Mouse (Mus musculus): Measurements from ENCODE around the gene Nudcd3. TPM values are rescaled to one million over a fixed set of nuclear protein-coding genes. Genes with fewer than 3 reads are reported as not detected.
"Not testable (repeated sequence)": the region's sequence is repeated elsewhere in the genome, so short reads cannot be mapped to it uniquely, and the experiment has no call there.

Gene Nudcd3
- polyA plus RNA-seq, 3 experiments from 2014 or later = 26.7 to 38.8 (median 38.5) TPM

DNA sequence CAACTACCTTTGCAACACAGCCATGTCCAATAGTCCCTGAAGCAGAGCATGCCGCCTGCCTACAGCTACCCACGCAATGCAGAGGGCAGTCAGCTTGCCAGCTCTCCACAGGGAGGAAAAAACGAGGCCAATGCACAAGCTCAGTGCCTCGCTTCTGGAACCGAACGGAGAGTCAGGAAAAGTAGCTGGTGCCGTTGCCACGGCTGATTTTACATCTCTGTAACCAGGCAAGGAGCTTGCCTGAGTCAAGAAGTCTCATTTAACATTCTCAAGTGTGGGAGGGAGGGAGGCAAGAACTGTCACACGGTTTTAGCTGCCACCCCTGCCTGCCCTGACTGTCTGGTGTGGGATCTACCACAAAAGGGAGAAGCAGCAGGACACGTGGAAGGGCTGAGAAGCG lies 79.6 kb downstream of the Nudcd3 start:
- ATAC-seq = no peak

DNA sequence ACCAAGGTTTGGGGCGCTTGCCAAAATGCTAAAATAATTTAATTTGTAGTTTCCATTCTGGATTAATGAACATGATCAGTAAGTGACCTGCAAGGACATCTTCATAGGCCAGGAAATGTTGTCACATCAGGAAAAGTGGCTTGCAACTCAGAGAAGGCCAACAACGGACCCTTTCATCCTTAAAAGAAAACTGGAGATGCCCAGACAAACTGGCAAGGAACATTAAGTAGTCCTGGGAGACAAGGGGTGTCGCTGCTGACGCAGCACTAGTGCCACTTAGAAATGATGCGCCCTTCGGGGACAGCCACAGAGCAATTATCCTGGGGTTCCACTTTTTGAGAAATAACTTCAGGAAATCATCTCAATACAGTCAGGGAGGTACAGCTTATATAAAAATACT lies 80.2 kb downstream of the Nudcd3 start:
- no peak for ATAC-seq

DNA sequence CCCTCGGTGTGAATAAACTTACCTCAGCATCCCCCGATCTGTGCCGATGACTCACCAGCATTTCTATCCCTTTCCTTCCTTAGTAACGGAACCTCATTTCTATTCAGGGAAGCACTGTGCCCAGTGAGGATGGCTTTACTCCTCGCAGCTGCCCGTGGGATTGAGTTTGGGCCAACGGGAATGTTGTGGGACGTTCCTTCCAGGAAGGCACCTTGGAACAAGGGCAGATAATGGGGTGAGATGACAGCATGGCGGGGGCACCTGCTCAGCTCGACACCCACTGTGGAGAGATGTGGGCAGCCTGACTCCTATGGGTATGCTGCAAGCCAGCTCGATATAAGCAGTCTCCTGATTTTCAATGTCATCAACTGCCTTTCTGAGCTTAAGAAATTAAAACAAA lies 80.9 kb downstream of the Nudcd3 start:
- no peak for ATAC-seq

GRCm38 (mm10) chr11:6117956-6118355 lies 82.3 kb downstream of the Nudcd3 start:
- ATAC-seq = no peak

DNA sequence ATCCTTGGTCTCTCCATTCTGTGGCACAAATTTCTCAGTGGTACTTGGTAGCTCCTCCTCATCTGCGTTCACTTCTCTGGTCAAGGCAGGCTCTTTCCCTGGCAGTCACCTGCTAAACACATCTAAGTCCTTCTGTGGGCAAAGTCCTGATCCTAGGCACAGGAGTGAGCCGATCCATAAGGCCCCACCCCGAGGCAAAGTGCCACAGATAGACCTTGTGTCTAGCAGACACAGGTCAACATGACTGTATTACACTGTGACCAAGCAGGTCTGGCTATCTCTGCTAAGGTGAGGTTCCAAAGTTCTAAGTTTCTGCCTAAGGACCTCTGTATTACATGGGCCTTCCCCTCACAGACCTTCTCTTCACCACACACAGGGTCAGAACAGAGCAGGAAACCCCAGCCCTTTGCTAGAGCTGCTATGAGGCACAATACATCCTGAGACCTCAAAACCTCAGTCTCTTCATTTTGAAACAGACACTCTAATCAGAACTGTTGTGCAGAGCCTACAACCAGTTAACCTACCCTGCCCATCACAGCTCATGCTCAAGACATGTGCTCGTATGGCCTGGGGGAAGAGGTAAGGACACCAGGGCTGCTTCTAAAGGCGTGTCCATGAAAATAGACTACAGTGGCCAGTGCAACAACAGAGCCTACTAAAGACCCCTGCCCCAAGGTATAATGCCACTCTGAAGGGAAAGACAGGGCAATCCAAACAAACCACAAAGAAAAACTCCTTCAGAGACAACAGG lies 88.3 kb downstream of the Nudcd3 start:
- no peak for ATAC-seq

DNA sequence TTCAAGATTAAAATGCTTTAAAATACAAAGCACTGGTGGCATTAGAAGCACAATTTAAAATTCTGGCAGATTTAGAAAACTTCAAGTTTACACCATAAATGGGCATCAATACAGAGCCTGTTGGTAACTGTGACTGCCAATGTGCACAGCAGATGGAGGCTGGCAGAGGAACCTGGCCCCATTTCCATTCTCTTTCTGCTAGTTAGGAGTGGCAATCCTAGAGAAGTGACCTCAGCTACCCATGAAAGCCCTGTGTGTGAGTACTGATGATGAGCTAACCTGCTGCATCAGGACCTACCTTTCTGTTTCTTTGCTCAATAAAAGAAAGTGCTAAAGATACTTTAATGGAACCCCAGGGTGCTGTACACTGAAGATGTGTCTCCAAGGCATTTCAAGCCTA lies 90.2 kb downstream of the Nudcd3 start:
- no peak for ATAC-seq

- no peak for ATAC-seq
Measured at GRCm38 (mm10) chr11:6108296-6108695, 91.9 kb downstream of the Nudcd3 start.

GRCm38 (mm10) chr11:6107722-6108121 lies 92.5 kb downstream of the Nudcd3 start:
- ATAC-seq = no peak

GRCm38 (mm10) chr11:6104734-6105133 lies 95.5 kb downstream of the Nudcd3 start:
- no peak for ATAC-seq

DNA sequence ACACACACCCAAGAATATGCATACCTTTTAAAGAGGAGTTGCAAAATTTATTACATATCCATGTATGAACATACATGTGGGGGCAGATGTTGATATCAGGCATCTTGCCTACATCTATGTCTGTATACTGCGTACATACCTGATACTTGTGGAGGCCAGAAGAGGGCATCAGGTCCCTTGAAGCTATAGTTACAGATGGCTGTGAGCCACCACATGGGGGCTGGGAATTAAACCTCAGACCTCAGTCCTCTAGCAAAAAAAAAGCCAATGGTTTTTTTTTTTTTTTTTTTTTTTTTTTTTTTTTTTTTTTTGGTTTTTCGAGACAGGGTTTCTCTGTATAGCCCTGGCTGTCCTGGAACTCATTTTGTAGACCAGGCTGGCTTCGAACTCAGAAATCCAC lies 103.6 kb downstream of the Nudcd3 start:
- not testable (repeated sequence) for ATAC-seq

DNA sequence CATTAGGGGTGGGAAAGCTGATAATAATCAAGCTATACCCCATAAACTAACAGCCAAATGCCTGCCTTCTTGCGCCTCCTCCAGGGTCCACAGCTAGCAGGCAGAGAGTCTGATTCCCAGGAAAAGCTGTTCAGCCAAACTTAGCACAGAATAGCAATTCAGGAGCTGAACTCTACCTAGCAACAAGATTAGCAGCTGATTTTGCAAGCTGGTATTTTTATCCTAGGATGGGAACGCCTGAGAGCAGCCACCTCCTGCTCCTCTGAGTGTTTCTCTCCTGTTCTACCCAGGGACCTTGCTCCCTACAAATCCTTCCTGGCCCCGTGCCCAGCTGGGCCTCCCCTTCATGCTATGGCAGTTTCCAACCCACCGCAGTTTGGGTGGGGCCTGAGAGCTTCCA lies 113.2 kb downstream of the Nudcd3 start:
- ATAC-seq = no peak

DNA sequence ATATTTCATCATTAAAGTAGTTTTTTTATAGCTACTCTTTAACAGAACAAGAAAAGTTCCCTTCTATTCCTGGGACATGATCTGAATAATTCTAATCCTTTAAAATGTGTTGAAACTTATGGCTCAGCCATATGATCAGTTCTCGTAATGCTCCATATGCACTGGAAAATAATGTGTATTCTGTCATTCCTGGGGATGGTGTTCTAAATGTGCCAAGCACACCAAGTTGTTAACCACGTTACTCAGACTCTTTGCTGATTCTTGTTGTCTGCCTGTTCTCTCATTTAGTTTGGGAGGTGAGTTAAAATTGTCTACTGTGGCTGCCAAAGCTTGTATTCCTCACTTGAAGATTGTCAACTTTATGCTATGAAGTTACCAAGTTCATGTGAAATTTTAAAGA lies 121.5 kb downstream of the Nudcd3 start:
- no peak for ATAC-seq

GRCm38 (mm10) chr11:6075618-6076066 lies 124.6 kb downstream of the Nudcd3 start:
- ATAC-seq = no peak

DNA sequence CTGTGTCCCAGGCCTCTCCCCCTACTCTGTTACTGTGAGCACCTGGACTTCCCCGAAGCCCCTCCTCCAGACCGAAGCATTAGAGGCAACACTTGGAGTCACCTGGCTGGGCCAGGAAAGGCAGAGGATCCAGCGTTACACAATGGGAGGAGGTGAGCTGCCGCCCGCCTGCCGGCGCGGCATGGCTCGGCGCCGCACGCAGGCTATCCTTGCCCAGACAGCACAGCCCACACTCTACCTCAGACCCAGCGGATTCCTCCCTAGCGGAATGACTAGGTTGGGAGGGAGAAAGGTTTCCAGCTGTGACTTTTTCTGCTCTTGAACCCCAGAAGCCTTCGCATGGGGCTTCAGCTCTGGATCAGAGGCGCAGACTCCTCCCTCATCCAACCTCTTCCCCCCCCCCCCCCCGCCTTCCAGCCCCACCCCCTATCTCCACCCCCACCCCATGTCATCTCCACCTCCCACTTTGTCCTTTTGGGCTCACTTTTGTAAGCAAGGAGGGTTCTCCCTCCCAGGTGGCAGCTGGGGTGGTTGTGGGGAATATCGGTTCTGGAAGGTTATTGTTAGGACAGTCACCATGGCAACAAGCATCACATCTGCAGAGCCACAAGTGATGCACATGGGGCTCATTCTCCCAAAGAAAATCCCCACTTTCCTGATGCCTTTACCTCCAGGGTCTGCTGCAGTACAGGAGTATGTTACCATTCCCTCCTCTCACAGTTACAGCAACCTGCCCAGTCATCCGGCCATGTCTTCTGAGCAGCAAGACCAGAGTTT lies 131.8 kb downstream of the Nudcd3 start:
- ATAC-seq = no peak

DNA sequence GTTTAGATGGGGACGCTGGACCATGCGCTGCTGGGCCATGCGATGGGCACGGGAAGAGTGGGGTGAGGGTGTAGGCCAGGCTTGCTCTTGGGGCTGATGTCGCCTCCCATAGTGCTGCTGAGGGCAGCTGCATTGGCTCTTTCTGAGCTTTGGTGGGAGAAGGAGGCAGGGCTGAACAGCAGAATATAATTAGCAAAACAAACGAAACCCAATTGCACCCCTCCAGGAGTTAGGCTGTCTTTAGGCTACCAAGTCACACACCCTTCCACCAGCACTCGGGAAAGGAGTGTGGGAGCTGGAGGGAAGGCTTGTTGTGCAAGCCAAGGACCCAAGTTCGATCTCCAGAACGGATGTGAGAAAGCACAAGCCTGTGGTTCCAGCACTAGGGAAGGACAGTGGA lies 133.1 kb downstream of the Nudcd3 start:
- no peak for ATAC-seq

DNA sequence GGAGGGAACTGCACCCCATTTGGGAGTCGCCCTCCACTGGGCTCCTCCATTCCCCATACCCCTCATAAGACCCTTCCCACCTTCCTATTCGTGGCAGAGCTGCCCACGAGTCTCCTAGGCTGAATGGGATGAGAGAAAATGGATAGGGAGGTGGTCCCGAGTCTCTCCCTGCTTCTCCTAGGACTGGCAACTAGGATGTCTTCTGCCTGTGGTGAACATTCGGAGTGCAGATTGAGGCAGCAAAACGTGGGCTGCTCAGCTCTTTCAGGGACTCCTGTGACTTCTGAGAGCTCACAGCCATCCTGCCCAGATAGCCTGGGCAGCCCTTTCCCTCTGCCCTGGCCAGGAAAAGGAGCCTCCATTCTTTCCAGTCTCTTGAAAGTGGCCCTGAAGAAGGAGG lies 134.0 kb downstream of the Nudcd3 start, which contains the start of gene Camk2b:
Gene Camk2b, minus strand, starts transcription at position 187 of the 400 bp plus-strand sequence.
- no peak for ATAC-seq

DNA sequence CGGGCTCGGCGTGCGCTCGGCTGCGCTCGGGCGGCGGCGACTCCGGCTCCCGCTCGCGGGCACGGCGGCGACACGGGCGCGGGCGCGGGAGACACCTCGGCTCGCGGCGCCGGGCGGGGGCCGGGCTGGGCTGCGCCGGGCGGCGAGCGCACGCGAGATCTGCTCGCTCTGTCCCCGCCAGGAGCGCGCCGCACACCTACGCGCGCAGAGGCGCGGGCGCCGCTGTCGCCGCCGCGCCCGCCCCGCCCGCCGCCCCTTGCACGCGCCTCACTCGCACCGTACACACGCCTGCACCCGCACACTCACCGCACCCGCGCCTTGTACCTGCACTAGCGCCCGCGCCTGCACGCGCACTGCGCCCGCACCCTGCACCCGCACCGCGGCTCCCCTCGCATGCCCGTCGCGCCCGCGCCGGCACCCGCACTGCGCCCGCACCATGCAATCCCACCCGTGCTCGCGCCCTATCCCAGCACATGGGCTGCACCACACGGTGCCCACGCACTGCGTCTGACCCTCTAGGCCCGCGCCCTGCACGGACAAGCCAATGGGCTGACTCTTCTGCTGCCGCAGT lies 134.6 kb downstream of the Nudcd3 start:
- ATAC-seq = no peak

- no peak for ATAC-seq
Measured at GRCm38 (mm10) chr11:6065046-6065521, 135.1 kb downstream of the Nudcd3 start.

GRCm38 (mm10) chr11:6064215-6065045 lies 135.8 kb downstream of the Nudcd3 start:
- ATAC-seq = no peak

DNA sequence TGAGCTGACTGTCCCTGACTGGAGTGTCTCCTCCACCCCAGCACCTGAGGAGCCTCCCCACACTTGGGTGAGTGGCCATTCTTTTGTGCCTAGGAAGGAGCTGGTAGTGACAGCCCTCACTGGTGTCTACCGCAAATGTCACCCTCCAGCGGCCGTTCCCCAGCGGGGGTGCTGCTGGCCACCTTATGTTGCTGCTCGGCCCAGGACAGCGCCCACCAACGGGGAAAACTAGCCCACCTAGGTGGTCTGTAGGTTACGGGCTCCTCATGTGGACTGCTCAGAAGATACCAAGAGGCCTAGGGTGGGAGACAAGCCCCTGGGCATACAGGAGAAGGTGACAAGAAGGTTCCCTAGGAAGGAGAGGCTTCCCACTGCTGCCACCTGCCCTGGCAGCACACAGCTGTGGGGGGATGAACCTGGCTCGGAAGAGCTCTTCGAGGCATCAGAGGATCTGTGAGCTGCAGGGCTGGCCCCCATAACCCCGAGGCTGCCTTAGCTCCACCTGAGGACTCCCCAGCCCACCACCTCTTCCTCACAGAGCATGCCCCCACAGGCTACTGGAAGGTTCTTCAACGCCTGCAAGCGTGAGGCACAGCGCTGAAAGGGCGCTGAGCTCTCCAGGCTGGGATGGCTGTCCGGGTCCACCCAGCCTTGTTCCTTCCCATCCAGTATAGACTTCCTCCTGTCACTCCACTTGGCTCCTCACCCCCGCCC lies 136.6 kb downstream of the Nudcd3 start:
- ATAC-seq = no peak

GRCm38 (mm10) chr11:6063065-6063464 lies 137.2 kb downstream of the Nudcd3 start:
- ATAC-seq = no peak

DNA sequence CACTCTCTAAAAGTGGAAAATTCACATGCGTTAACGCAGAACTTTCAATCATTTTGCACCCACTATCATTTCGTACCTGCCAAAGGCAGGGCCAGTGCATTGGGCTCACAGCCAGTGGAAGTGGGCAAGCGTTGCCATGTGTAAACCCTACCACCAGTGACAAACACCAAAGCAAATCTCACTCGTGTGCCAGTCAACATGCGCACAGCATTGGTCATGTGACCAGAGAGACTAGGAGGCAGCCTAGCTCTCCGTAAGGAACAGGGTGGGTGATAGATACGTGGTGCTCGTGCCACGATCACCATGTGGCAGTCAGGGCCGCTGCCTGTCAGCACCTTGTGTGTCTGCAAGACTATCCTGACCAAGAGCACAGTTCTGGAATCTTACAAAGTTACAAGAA lies 137.9 kb downstream of the Nudcd3 start:
- ATAC-seq = no peak

Measured in inflammation-experienced regulatory T-cells, adult 6 months (primary cell).